In genomic region chr2:12412309-12412708, GRCm38 (mm10) we compare ENCODE assay signal across 21 mouse cellular contexts. TPM values are rescaled to one million over a fixed set of nuclear protein-coding genes. Genes with fewer than 3 reads are reported as not detected.
DNase-seq lines count a peak whose midpoint lies in the region; ATAC-seq and TF ChIP-seq lines count a peak whose summit lies in the region.
"Had no signal": no experiment of that assay in that cellular context is flagged by ENCODE, and none has a peak within 500 bp of the region (broad histone marks: within the 10 kb centered on the region; RNA-seq: fewer than 3 reads in every experiment).

No protein-coding gene starts in this region.

- TF ChIP-seq CTCF in lung, postnatal 0 days (IDR thresholded peaks at IDR 0.05), result no peak
- TF ChIP-seq CTCF in liver, embryonic 14.5 days (IDR thresholded peaks at IDR 0.05; ENCODE audit: low read depth), result no peak
- no peak for TF ChIP-seq CTCF in cerebellum, adult 2 months (IDR thresholded peaks at IDR 0.05; ENCODE audit: borderline replicate concordance, insufficient read depth, low read depth, low read length)
- no peak for TF ChIP-seq CTCF in gastrocnemius, adult 2 months (IDR thresholded peaks at IDR 0.05)

- no peak; the same call in 1 of the 2 replicates for TF ChIP-seq EP300 in lung, postnatal 0 days (IDR thresholded peaks at IDR 0.05)
- no peak for TF ChIP-seq EP300 in liver, embryonic 14.5 days (IDR thresholded peaks at IDR 0.05; ENCODE audit: low read depth)

- 86% methylated on average over 2 of the region's 2 CpGs for WGBS in lung, postnatal 0 days
- 59% methylated on average over 2 of the region's 2 CpGs for WGBS in liver, embryonic 14.5 days (ENCODE audit: insufficient replicate concordance)
- 96% methylated on average over 2 of the region's 2 CpGs for WGBS in cerebellum, adult 2 months

- H3K27ac ChIP-seq in lung, postnatal 0 days (ENCODE audit: low read length), result no peak overlapping the region
- no peak overlapping the region for H3K27ac ChIP-seq in liver, embryonic 14.5 days
- no peak overlapping the region for H3K27ac ChIP-seq in cerebellum, adult 2 months (ENCODE audit: insufficient read depth, low read length)
- H3K27ac ChIP-seq in gastrocnemius, adult 2 months, result no peak overlapping the region
- H3K27ac ChIP-seq: limb, embryonic 15.5 days; lung, embryonic 15.5 days had no signal

- no peak for TF ChIP-seq POLR2A in cerebellum, adult 2 months (IDR thresholded peaks at IDR 0.05; ENCODE audit: borderline replicate concordance, insufficient read depth, low read length)

- no peaks in the 10 kb centered on the region for H3K4me1 ChIP-seq in lung, postnatal 0 days (ENCODE audit: insufficient read depth, low read depth, low read length)
- peaks cover 0 to 23% of the 10 kb centered on the region in 2 experiments; a peak in 3 of 4 replicates for H3K4me1 ChIP-seq in liver, embryonic 14.5 days (replicated peaks; ENCODE audit: control insufficient read depth in 2 of 2, insufficient read depth in 2 of 2, low read length in 1 of 2)
- no peaks in the 10 kb centered on the region for H3K4me1 ChIP-seq in cerebellum, adult 2 months (ENCODE audit: control insufficient read depth, insufficient read depth, low read length)
- H3K4me1 ChIP-seq: limb, embryonic 15.5 days; lung, embryonic 15.5 days had no signal

- no peaks in the 10 kb centered on the region for H3K36me3 ChIP-seq in lung, postnatal 0 days (ENCODE audit: insufficient read depth, low read length)
- no peaks in the 10 kb centered on the region; the same call in 1 of the 2 replicates for H3K36me3 ChIP-seq in liver, embryonic 14.5 days (replicated peaks; ENCODE audit: control insufficient read depth, insufficient read depth, low read depth)
- H3K36me3 ChIP-seq: heart, embryonic 10.5 days; lung, embryonic 15.5 days had no signal

- peak; percentile 41; the same call in 1 of the 2 replicates for ATAC-seq in lung, postnatal 0 days
- peak; percentile 70 for ATAC-seq in liver, embryonic 14.5 days (ENCODE audit: insufficient read depth)
- ATAC-seq: forebrain, embryonic 14.5 days; hindbrain, embryonic 16.5 days; intestine, embryonic 16.5 days had no signal

- no peak overlapping the region for H3K4me3 ChIP-seq in lung, postnatal 0 days (ENCODE audit: low read depth, low read length)
- H3K4me3 ChIP-seq in liver, embryonic 14.5 days (ENCODE audit: insufficient read depth in 1 of 2, low read depth in 2 of 2, low read length in 2 of 2), result no peak overlapping the region
- no peak overlapping the region for H3K4me3 ChIP-seq in cerebellum, adult 2 months (replicated peaks; ENCODE audit: insufficient read depth, low read depth, low read length)
- H3K4me3 ChIP-seq in gastrocnemius, adult 2 months, result no peak overlapping the region
- H3K4me3 ChIP-seq: heart, embryonic 10.5 days; limb, embryonic 15.5 days; lung, embryonic 15.5 days had no signal

- intact Hi-C loops in gastrocnemius, adult 2 months (cut with DNase I), result loop anchor here (10.0 kb wide), 1 partner anchor 638 kb away; the partner anchor contains the start of genes Ankrd16 and Fbh1

- no peak overlapping the region for H3K4me2 ChIP-seq in lung, postnatal 0 days (replicated peaks; ENCODE audit: low read depth, low read length)
- H3K4me2 ChIP-seq in liver, embryonic 14.5 days (ENCODE audit: low read depth), result no peak overlapping the region
- H3K4me2 ChIP-seq: limb, embryonic 15.5 days; lung, embryonic 15.5 days had no signal

- no peaks in the 10 kb centered on the region for H3K9me3 ChIP-seq in lung, postnatal 0 days (ENCODE audit: low read length)
- no peaks in the 10 kb centered on the region for H3K9me3 ChIP-seq in liver, embryonic 14.5 days (ENCODE audit: control insufficient read depth, low read length)
- H3K9me3 ChIP-seq: heart, embryonic 10.5 days; limb, embryonic 15.5 days; lung, embryonic 15.5 days had no signal

- no peak for DNase-seq in lung, postnatal 0 days (ENCODE audit: low spot score)
- DNase-seq in lung, postnatal 25 days (ENCODE audit: low spot score), result no peak
- DNase-seq in MN1 (ENCODE audit: low spot score), result peak; percentile 37
- DNase-seq in liver, embryonic 14.5 days (ENCODE audit: low read depth in 3 of 3, low spot score in 3 of 3), result no peak
- no peak for DNase-seq in cerebellum, adult 2 months
- DNase-seq in thymus, postnatal 0 days (ENCODE audit: low spot score), result no peak
- DNase-seq in gastrocnemius, adult 2 months, result no peak
- DNase-seq: adrenal gland, postnatal 36 days; cerebellum, adult 18-20 months; cerebellum, postnatal 25 days; kidney, postnatal 4 days; left cerebral cortex, postnatal 4 days; midbrain, embryonic 14.5 days; right cerebral cortex, postnatal 14 days; spleen, adult 18-20 months had no signal

- H3K27me3 ChIP-seq in lung, postnatal 0 days (replicated peaks; ENCODE audit: insufficient read depth, low read length), result no peaks in the 10 kb centered on the region
- no peaks in the 10 kb centered on the region for H3K27me3 ChIP-seq in liver, embryonic 14.5 days (ENCODE audit: control insufficient read depth, insufficient read depth, low read length)
- H3K27me3 ChIP-seq in cerebellum, adult 2 months (ENCODE audit: control insufficient read depth, insufficient read depth, low read length), result no peaks in the 10 kb centered on the region
- H3K27me3 ChIP-seq: limb, embryonic 15.5 days; lung, embryonic 15.5 days had no signal

- no peak overlapping the region for H3K9ac ChIP-seq in lung, postnatal 0 days (replicated peaks; ENCODE audit: low read depth)
- H3K9ac ChIP-seq in liver, embryonic 14.5 days (replicated peaks), result no peak overlapping the region
- H3K9ac ChIP-seq: limb, embryonic 15.5 days; lung, embryonic 15.5 days had no signal

RNA-seq across cellular contexts. Expression of gene Mindy3, which starts 7.0 kb away (rescaled TPM):
- 33.5 and 36.9 TPM in 2 replicates for polyA plus RNA-seq in lung, postnatal 0 days (2015; fragmentation: Nextera tagmentation; extraction: Ambion mirVana)
- polyA plus RNA-seq in liver, embryonic 14.5 days (2012; rRNA removed), result 9.8 and 13.9 TPM in 2 replicates
- polyA plus RNA-seq in liver, embryonic 14.5 days (2014; fragmentation: Nextera tagmentation; extraction: Ambion mirVana), result 15.2 and 15.7 TPM in 2 replicates
- polyA plus RNA-seq in cerebellum, adult 2 months (2012; rRNA removed), result 52.6 and 61.3 TPM in 2 replicates
- 41.1 and 41.9 TPM in 2 replicates for polyA plus RNA-seq in thymus, postnatal 0 days (2015; fragmentation: Nextera tagmentation; extraction: Ambion mirVana)
- 10 to 100 TPM; 10.7 to 11.5 TPM for total RNA-seq in gastrocnemius, adult 2 months (2021)
